Mouse (Mus musculus) right cerebral cortex, postnatal 4 days (tissue): ENCODE data around the gene Arid1b.
A peak's percentile ranks its signal among the peaks of the same experiment; 100 is the strongest.

Experiments
- DNase-seq: peaks from one replicate; pipeline ENCODE4 v3.0.0-alpha.2; 2022

Gene Arid1b

GRCm38 (mm10) chr17:5329478-5329877, 335.3 kb downstream of the Arid1b start:
- no peak for DNase-seq

GRCm38 (mm10) chr17:5330063-5330462, 335.9 kb downstream of the Arid1b start:
- DNase-seq = no peak

DNA sequence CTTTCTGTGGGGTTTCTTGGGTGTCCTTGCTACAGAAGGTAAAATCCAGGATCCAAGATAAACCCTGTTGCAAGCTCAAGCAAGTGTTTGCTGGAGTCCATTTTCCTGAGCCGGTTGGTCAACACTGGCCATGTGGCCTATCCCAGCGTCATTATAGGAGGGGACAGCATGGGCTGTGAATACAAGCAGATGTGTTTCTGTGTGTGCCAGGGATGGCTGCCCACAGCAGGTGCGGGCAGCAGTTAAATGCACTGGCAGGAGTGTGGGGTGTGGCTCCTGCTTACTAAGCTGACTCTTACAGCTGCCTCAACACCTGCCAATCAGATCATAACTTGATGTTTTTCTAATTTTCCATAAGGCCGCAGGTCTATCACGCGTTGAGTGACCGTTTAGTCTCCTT, 336.5 kb downstream of the Arid1b start:
- no peak for DNase-seq

DNA sequence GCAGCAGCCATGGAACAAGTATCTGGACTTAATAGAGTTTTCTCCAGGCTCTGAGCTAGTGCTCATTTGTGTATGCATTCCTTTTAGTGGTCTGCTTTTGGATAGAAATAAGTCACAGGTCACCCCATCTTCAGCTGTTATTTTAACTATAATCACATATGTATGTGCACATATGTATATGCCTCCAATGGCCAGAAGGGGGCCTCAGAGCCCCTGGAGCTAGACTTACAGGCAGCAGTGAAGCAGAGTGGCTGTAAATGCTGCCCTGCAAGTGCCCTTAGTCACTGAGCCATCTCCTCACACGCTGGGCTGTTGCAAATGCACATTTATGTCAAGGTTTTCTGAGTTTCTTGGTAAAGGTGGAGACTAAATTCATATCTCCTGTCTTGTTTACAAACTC, 337.3 kb downstream of the Arid1b start:
- DNase-seq = no peak

GRCm38 (mm10) chr17:5334567-5334966, 340.4 kb downstream of the Arid1b start:
- DNase-seq = no peak

DNA sequence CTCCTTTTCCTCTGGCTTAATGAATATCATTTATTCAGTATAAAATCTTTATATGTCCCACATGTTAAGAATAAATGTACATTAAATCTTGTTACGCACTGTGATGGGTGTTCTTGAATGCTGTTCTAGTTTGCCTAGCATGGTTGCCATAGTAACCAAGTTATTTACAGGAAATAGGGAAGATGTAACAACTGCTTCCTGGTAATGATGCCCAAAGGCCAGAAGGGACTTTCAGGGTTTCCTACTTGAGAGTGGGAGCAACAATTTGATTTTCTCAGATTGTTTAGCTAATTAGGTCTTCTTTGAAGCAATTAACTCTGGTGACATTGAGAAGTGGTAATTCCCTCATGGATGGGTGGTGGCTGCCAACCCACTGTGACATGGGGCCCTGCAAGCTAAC, 350.3 kb downstream of the Arid1b start:
- DNase-seq = no peak

DNA sequence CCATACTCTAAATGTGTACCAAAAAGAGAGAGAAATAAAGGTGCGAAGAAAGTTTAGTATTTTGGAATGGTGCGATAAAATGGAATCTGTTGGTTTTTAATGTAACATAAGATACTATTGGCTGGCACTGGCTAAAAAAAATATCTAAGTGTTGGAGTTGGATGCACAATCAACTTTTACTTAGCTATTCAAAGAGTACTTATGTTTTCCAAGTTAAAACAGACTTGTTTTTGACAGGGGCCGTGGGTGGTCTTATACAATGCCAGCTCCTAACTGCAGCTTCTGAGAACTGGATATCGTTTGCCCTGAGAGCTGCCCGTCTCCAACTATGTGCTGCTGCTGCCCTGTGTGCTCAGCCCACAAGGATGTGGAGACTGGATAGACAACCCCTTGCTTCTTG, 351.7 kb downstream of the Arid1b start:
- DNase-seq = no peak

DNA sequence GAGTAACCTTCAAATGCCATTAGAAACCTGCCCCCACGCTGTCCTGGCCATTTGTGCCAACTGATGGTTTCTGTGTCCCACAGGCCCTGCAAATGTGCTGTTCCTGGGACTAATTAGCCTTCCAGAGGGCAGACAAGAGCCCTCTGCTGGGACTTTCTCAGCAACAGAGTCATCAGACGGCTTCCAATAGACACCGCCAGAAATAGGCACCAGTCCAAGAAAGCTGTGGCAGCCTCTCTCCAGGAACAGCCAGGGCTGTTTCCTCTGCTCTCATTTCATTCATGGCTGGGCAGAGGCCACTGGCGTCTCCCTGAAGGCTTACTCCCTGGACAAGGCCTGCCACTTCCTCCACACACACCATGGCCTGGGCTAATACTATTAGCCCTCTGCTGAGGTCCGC, 358.8 kb downstream of the Arid1b start:
- DNase-seq = peak; percentile 46

DNA sequence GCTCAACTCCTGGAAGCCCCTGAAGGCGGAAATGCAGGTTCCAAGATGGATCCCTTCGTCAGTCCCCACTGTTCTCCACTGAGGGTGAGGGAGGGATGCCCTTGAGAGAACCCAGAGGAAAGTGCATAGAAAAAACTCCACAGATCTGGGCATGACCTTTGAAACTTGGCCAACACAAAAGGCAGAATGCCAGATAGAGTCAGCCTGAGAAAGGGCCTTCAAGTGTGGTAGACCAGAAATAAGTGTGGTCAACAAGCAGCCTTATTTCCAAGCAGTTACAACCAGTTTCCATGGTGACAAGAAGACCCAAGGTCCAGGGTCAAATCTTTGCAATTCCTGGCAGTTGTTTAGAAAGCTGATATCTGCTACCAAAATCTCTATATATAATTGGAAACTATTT, 366.6 kb downstream of the Arid1b start:
- DNase-seq = no peak

GRCm38 (mm10) chr17:5365992-5366398, 371.9 kb downstream of the Arid1b start:
- DNase-seq = no peak

DNA sequence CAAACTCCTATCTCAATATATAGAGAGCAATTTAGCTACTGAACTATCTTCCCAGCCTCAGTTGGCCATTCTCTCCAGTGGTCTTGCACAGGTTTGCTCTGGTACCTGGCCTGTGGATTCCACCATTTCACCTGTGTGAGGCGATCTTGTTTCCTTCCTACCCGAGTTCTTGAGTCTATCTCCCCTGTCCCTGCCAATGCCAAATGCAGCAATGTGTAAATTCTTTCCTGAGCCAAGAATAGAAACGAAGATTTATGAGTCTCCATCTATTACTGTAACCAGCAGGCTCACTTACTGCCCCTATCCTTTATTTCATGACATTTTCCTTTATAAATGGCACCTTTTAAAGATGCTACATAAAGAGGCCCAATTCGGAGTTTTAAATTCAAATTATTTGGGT, 376.9 kb downstream of the Arid1b start:
- DNase-seq = no peak

DNA sequence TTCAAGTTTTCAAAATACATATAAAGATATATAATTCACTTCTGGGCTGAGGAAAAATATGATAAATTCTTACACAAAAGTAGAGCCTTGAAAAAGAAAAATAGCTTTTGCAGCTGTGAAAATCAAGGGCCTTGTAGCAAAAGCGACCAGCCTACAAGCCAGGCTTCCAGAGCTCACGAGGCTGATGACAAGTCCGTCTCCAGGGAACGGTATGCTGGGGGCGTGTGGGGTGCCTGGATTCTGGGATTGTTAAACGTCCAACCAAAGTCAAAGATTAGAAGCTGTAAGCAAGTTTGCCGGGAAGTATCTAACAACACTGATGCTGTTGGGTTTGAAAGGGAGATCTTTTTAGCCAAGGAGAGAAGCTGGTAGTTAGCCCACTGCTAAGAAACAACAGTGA, 377.4 kb downstream of the Arid1b start:
- DNase-seq = no peak

GRCm38 (mm10) chr17:5372951-5373350, 378.8 kb downstream of the Arid1b start:
- no peak for DNase-seq

DNA sequence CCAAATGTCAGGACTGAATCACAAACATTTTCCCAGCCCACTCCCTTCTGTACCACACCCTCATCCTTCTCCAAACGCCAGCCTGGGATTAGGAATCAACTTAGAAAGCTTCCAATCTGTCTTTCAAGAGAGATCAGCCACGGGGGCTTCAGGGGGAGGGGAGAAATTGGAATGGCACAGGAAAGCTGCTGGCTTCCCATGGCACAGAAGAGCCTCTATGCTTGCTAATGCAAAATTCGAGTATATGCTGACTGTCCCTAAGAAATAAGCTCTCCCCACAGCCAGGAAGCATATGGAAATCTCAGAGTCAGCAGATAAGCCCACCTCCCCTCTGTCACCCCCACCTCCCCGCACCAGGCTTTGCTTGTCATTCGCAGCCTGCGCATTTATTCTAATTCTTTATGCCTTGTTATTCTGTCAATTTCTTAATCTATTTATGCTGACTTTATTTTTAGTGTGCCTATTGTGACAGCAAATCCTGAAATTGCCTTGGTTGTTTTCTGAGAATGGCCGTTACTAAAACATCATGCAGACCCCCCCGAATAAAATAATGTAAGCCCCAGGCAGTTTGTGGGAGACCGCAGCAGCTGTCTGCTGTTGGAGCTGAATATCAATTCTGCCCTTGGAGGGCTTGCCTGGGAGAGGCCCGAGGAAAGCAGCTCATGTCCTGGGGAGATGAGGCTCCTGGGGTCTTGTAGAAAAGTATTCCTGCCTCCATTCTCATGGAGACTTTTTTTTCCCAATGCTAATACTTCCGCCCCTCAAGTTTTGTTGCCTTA, 383.2 kb downstream of the Arid1b start:
- DNase-seq = no peak

DNA sequence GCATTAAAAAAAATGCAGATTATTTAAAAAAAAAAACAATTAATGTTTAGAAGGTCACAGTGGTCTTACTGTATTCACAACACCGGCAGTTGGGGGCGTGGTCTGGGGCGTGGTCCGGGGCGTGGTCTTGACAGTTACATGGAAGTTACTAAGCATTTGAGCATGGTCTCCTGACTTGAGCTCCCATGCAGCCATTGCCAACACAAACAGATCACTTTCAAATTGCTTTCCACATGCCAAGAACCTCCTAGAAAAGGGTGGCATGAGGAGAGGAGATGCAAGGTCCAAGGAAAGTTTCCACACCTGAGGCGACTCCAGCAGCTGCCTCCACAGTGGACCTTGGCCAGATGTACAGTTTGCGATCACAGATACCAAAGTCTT, 383.8 kb downstream of the Arid1b start:
- no peak for DNase-seq

- DNase-seq = no peak
Measured at GRCm38 (mm10) chr17:5385694-5386093, 391.6 kb downstream of the Arid1b start.

- DNase-seq = no peak
Measured at GRCm38 (mm10) chr17:5386885-5387545, 392.9 kb downstream of the Arid1b start.

- no peak for DNase-seq
Measured at GRCm38 (mm10) chr17:5388351-5388750, 394.2 kb downstream of the Arid1b start.

DNA sequence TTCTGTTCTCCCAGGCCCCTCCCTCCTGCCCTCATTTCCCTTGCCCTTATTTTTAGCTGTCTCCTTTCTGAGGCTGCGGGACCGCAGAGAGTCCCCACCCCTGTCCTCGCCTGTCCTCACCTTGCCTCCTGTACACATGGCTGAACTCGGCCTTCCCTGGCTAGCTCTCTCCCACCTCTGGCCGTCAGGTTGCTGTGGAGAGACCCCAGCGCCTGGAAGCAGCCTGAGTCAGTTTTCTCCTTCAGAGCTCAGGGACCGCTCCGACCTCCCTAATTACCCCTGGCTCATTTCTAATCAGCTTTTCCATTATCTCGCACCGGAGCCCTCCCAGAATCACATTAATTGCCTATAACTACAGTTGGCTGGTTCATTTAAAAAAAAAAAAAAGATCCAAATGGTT, 396.6 kb downstream of the Arid1b start:
- no peak for DNase-seq

DNA sequence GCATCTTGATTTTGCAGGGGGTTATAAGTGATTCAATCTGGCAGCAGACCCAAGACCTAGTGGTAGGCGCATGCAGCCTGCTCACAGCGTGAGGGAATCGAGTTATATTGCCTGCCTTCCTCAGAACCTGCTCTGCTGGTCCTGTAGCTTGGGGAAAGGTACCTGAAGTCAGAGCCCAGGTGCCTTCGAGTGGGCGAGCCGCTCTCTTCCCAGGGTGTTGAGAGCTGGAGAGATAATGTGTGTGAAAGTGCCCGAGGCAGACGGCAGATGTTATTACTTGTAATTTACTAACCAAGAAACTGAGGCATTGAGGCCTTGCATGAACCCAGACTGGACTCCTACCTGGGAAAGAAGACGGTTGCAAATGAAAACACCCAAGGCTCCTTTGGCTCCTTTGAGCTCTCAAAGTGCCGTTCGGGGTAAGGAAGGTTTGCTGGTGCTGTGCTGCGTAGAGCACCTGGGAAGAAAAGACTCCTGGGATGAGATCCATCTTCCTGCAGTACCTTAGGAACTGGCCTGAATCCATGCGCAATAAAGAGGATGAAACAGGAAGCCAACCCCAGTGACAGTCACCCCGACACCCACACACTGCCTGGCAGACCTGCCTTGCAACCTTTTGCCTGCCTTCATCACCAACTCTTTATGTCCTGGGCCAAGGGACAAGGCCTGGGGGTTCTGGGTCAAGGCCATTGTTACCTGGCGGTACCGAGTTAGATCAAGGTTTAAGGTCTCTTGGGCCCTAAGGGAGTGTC, 401.5 kb downstream of the Arid1b start:
- DNase-seq = no peak

DNA sequence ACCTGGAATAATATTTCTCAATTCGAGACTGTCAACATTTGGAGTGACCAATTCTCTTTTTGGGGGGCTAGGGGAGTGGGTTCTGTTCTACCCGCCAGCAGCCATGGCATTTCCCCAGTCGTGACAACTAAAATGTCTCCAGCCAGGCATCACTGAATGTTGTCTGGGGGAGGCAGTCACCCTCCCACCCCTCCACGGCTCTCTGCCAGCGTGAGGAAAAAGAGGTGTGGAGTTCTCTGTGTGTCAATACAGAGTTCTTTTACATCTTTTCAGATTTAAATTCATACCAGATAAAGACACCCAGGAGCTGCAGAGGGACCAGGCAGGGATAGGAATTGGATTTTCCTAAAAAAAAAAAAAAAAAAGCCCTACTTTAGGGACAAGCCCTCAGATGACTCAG, 402.1 kb downstream of the Arid1b start:
- no peak for DNase-seq
